Mouse (Mus musculus) G1E (cell line): ENCODE measurements at regions not wholly inside any gene's neighbourhood (a gene's known extent, or its start where the extent isn't known, plus 50 kb on each side); places are given as distances from the start of the nearest gene placed in this dataset.

Source experiments
- CTCF ChIP-seq: IDR thresholded peaks from 2 replicates; pipeline ENCODE4 v1.5.1; 2012; ENCODE audit warnings: low read depth, low read length, inconsistent platforms, mixed read lengths
- GATA1 ChIP-seq: IDR thresholded peaks from 2 replicates; pipeline ENCODE4 v1.6.1; 2012; ENCODE audit warnings: borderline replicate concordance, low read length, inconsistent platforms, mixed read lengths

DNA sequence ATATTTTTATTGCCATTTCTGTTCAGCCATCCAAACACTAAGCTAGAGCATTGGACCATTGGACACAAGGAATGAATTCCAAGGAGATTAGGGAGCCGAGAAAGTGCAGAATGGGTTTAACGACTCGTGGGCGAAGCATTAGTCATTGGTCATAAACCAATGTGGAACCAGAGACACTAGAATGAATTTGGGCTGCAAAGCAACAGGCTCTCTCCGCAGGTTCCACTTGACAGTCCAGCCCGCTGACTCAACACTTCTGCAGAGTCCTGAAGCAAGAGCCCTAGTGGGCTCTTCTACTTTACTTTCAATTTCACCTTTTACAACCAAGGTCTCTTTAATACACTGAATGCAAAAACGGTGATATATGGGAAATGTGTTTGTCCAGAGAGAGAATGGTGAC, 388.0 kb downstream of the Atp23 start:
- TF ChIP-seq CTCF (no peak), GATA1 (no peak)
